Mouse (Mus musculus): ENCODE results near the gene Mfsd14b. TPM values are rescaled to one million over a fixed set of nuclear protein-coding genes. Genes with fewer than 3 reads are reported as not detected.

The Mfsd14b gene
- 31.1 and 32.9 TPM in 2 replicates for polyA plus RNA-seq (2015; fragmentation: Nextera tagmentation; extraction: Ambion mirVana)

GRCm38 (mm10) chr13:65112459-65113110 lies at the start of gene Mfsd14b:
Mfsd14b (minus strand) TSS chr13:65112975.
- H3K4me3 ChIP-seq, result peak within 1 kb of the TSS; percentile 81
- H3K27me3 ChIP-seq, result no peaks in the 10 kb centered on the region
- no peaks in the 10 kb centered on the region for H3K9me3 ChIP-seq
- peak; percentile 100 for ATAC-seq (ENCODE audit: low FRiP score, low read depth)
- under 1% methylated on average over 60 of the region's 60 CpGs for WGBS
- H3K4me1 ChIP-seq (replicated peaks), result peaks cover 17% of the 10 kb centered on the region
- H3K27ac ChIP-seq (replicated peaks), result peak within 1 kb of the TSS; percentile 86
- no peaks in the 10 kb centered on the region for H3K36me3 ChIP-seq
- peak within 1 kb of the TSS; percentile 88 for H3K9ac ChIP-seq
- H3K4me2 ChIP-seq, result peak within 1 kb of the TSS; percentile 83

- Histone ChIP-seq H3K4me3 (no peak within 1 kb of the TSS), H3K4me2 (no peak within 1 kb of the TSS), H3K9ac (no peak within 1 kb of the TSS), H3K36me3 (no peaks in the 10 kb centered on the region), H3K27me3 (no peaks in the 10 kb centered on the region), H3K27ac (replicated peaks) (no peak within 1 kb of the TSS), H3K9me3 (no peaks in the 10 kb centered on the region), H3K4me1 (replicated peaks) (no peaks in the 10 kb centered on the region)
- WGBS, result 71% methylated on average over 1 of the region's 1 CpGs
- no peak for ATAC-seq (ENCODE audit: low FRiP score, low read depth)
Observed at GRCm38 (mm10) chr13:65149940-65150339, 37.2 kb upstream of the Mfsd14b start, which contains the start of gene Olfr466. Olfr466 (plus strand) TSS chr13:65150240.

DNA sequence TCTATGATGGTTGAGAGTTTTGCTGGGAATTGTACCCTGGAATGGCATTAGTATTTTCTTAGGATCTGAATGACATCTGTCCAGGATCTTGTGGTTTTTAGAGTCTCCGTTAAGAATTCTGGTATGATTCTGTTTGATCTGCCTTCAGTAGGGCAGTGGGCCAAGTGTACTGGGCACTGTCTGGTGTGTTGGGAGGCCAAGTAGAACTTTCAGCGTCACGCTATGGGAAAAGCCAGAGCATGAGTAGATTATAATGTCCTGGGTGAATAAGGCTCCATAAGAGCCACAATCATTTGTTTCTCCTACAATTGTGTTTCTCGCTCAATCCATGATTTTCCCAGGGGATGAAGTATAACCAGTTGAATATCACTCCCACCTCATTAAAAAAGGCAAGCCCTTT lies 25.0 kb upstream of the Mfsd14b start, which contains the start of gene Olfr465-ps1:
Gene Olfr465-ps1 (plus strand): TSS at position 301 of the 400 bp plus-strand sequence.
- no peak within 1 kb of the TSS for H3K27ac ChIP-seq (replicated peaks)
- WGBS, result 87% methylated on average over 4 of the region's 4 CpGs
- H3K4me2 ChIP-seq, result no peak within 1 kb of the TSS
- no peak for ATAC-seq (ENCODE audit: low FRiP score, low read depth)
- H3K36me3 ChIP-seq, result no peaks in the 10 kb centered on the region
- no peak within 1 kb of the TSS for H3K9ac ChIP-seq
- no peaks in the 10 kb centered on the region for H3K4me1 ChIP-seq (replicated peaks)
- 0 out of 2 replicates have a peak, but pooled peaks cover 5% of the 10 kb centered on the region for H3K9me3 ChIP-seq
- H3K4me3 ChIP-seq, result no peak within 1 kb of the TSS
- H3K27me3 ChIP-seq, result no peaks in the 10 kb centered on the region

DNA sequence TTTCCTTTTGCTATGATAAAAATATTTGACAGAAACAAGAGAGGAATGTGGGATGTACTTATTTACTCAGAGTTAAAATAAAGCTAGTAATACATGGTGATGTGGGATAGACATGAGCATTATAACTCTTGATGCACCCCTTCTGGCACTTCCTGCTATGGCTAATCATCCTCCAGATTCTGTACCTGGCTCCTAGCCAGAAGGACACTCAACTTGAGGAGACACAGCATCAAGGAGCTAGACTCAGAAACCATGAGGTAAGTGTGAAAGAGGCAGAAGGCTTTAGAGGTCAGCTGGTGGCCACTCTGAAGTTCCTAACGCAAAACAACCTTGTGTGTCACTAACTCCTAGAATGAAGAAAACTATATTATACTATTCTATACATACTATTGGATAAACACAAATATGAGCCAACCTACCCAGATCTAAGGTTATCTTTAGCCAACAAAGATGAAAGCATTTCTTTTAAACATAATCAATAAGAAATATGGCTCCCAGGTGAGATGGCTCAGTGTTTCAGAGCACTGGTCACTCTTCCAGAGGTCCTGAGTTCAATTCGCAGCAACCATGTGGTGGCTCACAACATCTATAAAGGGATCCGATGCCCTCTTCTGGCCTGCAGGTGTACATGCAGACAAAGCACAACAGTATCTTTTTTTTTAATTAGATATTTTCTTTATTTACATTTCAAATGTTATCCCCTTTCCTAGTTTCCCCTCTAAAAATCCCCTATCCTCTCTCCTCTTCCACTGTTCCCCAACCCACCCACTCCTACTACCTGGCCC lies 14.5 kb upstream of the Mfsd14b start:
- ATAC-seq (ENCODE audit: low FRiP score, low read depth), result no peak
- Histone ChIP-seq H3K9me3 (no peaks in the 10 kb centered on the region), H3K4me1 (replicated peaks) (no peaks in the 10 kb centered on the region)

DNA sequence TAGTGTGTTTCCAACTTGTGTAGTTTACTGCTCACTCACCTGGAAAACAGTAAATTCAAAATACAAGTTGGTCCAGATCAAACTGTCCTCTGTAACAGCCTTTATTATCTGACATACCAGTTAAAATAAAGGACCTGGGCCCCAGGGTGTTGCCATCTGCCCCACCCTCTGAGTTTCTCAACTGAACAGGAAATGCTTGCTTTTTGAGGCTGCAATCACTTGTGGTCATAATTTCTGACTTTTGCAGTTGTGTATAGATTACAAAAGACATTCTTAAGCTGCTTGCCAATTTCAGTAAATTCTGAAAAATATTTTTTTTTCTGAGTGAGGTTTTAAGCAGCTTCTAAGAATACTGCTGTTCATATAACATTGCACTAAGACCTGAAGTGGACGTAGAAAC lies 9.3 kb upstream of the Mfsd14b start:
- no peak overlapping the region for H3K4me3 ChIP-seq
- H3K27ac ChIP-seq (replicated peaks), result no peak overlapping the region
- WGBS, result 91% methylated on average over 1 of the region's 1 CpGs
- no peak overlapping the region for H3K9ac ChIP-seq
- H3K9me3 ChIP-seq, result no peaks in the 10 kb centered on the region
- no peak for ATAC-seq (ENCODE audit: low FRiP score, low read depth)
- H3K27me3 ChIP-seq, result no peaks in the 10 kb centered on the region
- H3K4me2 ChIP-seq, result no peak overlapping the region
- no peaks in the 10 kb centered on the region for H3K36me3 ChIP-seq
- no peaks in the 10 kb centered on the region for H3K4me1 ChIP-seq (replicated peaks)

More for the DNA sequence above, 14.5 kb upstream of the Mfsd14b start:
- no peak overlapping the region for H3K27ac ChIP-seq (replicated peaks)
- no peaks in the 10 kb centered on the region for H3K36me3 ChIP-seq
- H3K4me2 ChIP-seq, result no peak overlapping the region
- no peaks in the 10 kb centered on the region for H3K27me3 ChIP-seq
- 73% methylated on average over 3 of the region's 3 CpGs for WGBS
- H3K4me3 ChIP-seq, result no peak overlapping the region
- no peak overlapping the region for H3K9ac ChIP-seq

DNA sequence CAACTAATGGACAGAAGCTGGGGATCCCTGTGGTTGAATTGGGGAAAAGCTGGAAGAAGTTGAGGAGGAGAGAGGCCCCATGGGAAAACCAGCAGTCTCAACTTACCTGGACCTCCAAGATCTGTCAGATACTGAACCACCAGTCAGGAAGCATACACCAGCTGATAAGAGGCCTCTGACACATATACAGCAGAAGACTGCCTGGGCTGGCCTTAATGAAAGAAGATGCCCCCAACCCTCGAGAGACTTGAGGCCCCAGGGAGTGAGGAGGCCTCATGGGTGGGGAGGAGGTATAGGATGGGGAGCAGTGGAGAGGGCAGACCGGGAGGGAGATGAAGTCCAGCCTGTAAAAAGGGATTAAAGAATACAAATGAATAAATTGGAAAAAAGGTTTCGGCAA lies 8.2 kb upstream of the Mfsd14b start:
- H3K36me3 ChIP-seq, result no peaks in the 10 kb centered on the region
- no peaks in the 10 kb centered on the region for H3K27me3 ChIP-seq
- 71% methylated on average over 3 of the region's 3 CpGs for WGBS
- no peak for ATAC-seq (ENCODE audit: low FRiP score, low read depth)
- no peak overlapping the region for H3K4me3 ChIP-seq
- H3K9ac ChIP-seq, result no peak overlapping the region
- no peak overlapping the region for H3K27ac ChIP-seq (replicated peaks)
- no peaks in the 10 kb centered on the region for H3K4me1 ChIP-seq (replicated peaks)
- no peaks in the 10 kb centered on the region for H3K9me3 ChIP-seq
- H3K4me2 ChIP-seq, result no peak overlapping the region

- Histone ChIP-seq H3K27ac (replicated peaks) (peak overlapping the region; percentile 86), H3K36me3 (no peaks in the 10 kb centered on the region), H3K4me1 (replicated peaks) (peaks cover 17% of the 10 kb centered on the region)
Observed at GRCm38 (mm10) chr13:65113239-65113638, 464 bp upstream of the Mfsd14b start.

DNA sequence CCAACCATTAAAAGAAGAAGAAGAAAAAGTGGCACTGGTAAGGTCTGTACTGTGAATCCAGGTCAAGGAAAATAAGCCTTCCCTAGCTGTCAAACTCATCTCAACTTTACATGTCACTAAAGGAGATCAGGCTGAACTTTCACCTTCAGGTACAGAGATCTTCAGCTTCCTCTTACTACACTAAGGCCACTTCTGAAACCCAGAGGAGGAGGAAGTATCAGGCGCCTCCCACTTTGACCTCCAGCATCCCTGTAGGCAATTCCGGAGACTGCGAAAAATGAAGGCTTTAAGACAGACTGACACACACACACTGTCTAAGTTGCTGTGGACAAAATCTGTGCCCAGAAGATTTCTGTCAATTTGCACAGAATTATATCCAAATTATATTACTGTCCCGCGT lies 814 bp downstream of the Mfsd14b start:
- Histone ChIP-seq H3K27me3 (no peaks in the 10 kb centered on the region), H3K9ac (peak overlapping the region; percentile 88), H3K36me3 (no peaks in the 10 kb centered on the region), H3K27ac (replicated peaks) (peak overlapping the region; percentile 86; the same call in 1 of the 2 replicates), H3K4me1 (replicated peaks) (peaks cover 17% of the 10 kb centered on the region), H3K4me3 (peak overlapping the region; percentile 81), H3K9me3 (no peaks in the 10 kb centered on the region), H3K4me2 (peak overlapping the region; percentile 83)
- ATAC-seq (ENCODE audit: low FRiP score, low read depth), result no peak
- 1% methylated on average over 5 of the region's 5 CpGs for WGBS

More at GRCm38 (mm10) chr13:65113239-65113638, 464 bp upstream of the Mfsd14b start:
- Histone ChIP-seq H3K4me3 (peak overlapping the region; percentile 81), H3K27me3 (no peaks in the 10 kb centered on the region), H3K9me3 (no peaks in the 10 kb centered on the region), H3K4me2 (peak overlapping the region; percentile 83), H3K9ac (peak overlapping the region; percentile 88)
- WGBS, result 59% methylated on average over 3 of the region's 3 CpGs
- ATAC-seq (ENCODE audit: low FRiP score, low read depth), result peak; percentile 63

GRCm38 (mm10) chr13:65101232-65101631 lies 11.5 kb downstream of the Mfsd14b start:
- Histone ChIP-seq H3K36me3 (peaks cover 10% of the 10 kb centered on the region), H3K27ac (replicated peaks) (no peak overlapping the region), H3K4me2 (no peak overlapping the region), H3K27me3 (no peaks in the 10 kb centered on the region), H3K4me1 (replicated peaks) (no peaks in the 10 kb centered on the region), H3K9ac (no peak overlapping the region), H3K4me3 (no peak overlapping the region), H3K9me3 (peaks cover 7% of the 10 kb centered on the region; the same call in 1 of the 2 replicates)
- WGBS, result 98% methylated on average over 3 of the region's 3 CpGs
- no peak for ATAC-seq (ENCODE audit: low FRiP score, low read depth)

DNA sequence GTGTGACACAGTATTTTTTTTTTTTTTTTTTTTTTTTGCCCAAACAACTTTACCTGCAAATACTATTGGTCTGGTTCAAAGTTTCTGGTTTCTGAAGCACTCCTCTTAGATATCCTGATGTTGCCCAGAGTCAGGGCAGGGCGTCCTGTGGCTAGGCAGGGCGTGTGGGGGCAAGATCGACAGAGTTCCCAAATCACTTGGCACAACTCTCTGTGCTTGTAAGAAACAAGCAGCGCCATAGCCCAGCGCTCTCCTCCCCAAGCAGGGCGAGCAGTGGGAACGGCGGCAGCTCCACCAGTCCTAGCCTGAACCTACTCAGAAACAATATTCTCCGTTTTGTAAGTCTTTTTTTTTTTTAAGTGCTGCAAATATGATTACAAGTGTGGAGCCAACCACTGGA lies 12.1 kb downstream of the Mfsd14b start:
- H3K27ac ChIP-seq (replicated peaks), result no peak overlapping the region
- H3K27me3 ChIP-seq, result no peaks in the 10 kb centered on the region
- H3K4me2 ChIP-seq, result no peak overlapping the region
- no peaks in the 10 kb centered on the region for H3K4me1 ChIP-seq (replicated peaks)
- H3K9me3 ChIP-seq, result peaks cover 7% of the 10 kb centered on the region; the same call in 1 of the 2 replicates
- no peak overlapping the region for H3K9ac ChIP-seq
- no peak overlapping the region for H3K4me3 ChIP-seq
- H3K36me3 ChIP-seq, result peaks cover 8% of the 10 kb centered on the region
- WGBS, result 93% methylated on average over 9 of the region's 9 CpGs
- ATAC-seq (ENCODE audit: low FRiP score, low read depth), result no peak

DNA sequence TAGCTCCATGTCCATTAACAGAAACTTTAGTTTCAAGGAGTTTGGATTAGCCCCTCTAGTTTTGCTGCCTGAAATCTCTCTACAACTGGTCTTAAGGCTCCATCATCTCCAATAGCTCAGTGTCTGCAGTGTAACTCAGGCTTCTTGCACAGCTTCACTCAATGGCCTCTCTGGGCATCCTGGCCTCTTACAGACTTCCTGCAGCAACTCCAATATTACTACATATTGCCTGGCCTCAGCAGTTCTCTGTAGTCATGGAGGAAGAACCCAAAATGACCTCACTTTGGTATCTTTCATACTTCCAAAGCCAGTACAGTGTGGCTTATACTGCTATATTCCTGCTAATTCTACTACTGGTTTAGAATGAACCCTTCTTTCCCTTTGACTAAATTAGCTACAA lies 15.8 kb downstream of the Mfsd14b start:
- no peaks in the 10 kb centered on the region; the same call in 1 of the 2 replicates for H3K9me3 ChIP-seq
- H3K27ac ChIP-seq (replicated peaks), result no peak overlapping the region
- no peak overlapping the region for H3K4me3 ChIP-seq
- no peaks in the 10 kb centered on the region for H3K27me3 ChIP-seq
- no peak overlapping the region for H3K4me2 ChIP-seq
- no peak overlapping the region for H3K9ac ChIP-seq
- peaks cover 4% of the 10 kb centered on the region; the same call in 1 of the 2 replicates for H3K36me3 ChIP-seq
- ATAC-seq (ENCODE audit: low FRiP score, low read depth), result no peak
- no peaks in the 10 kb centered on the region for H3K4me1 ChIP-seq (replicated peaks)

- no peaks in the 10 kb centered on the region for H3K27me3 ChIP-seq
- H3K27ac ChIP-seq (replicated peaks), result no peak overlapping the region
- H3K9ac ChIP-seq, result no peak overlapping the region
- no peak for ATAC-seq (ENCODE audit: low FRiP score, low read depth)
- H3K4me3 ChIP-seq, result no peak overlapping the region
- 94% methylated on average over 4 of the region's 4 CpGs for WGBS
- peaks cover 10% of the 10 kb centered on the region; the same call in 1 of the 2 replicates for H3K36me3 ChIP-seq
- H3K9me3 ChIP-seq, result no peaks in the 10 kb centered on the region; the same call in 1 of the 2 replicates
- H3K4me2 ChIP-seq, result no peak overlapping the region
- no peaks in the 10 kb centered on the region for H3K4me1 ChIP-seq (replicated peaks)
Observed at GRCm38 (mm10) chr13:65095923-65096322, 16.9 kb downstream of the Mfsd14b start.

Measured in hindbrain, embryonic 15.5 days (tissue).